Mouse (Mus musculus): ENCODE results near the gene Gm44511. TPM values are rescaled to one million over a fixed set of nuclear protein-coding genes. Genes with fewer than 3 reads are reported as not detected.
"Not testable (repeated sequence)": the region's sequence is repeated elsewhere in the genome, so short reads cannot be mapped to it uniquely, and the experiment has no call there.

Gene Gm44511
- total RNA-seq, 2 experiments from 2014 or later = not detected

GRCm38 (mm10) chr6:128764598-128764997 lies 61.5 kb downstream of the Gm44511 start:
- intact Hi-C loops (cut with DNase I) = loop anchor here (1.0 to 10.0 kb wide), 5 partner anchors 38 to 468 kb away; partner anchors contain the start of genes Clec2d and Itfg2
- DNase-seq = no peak

GRCm38 (mm10) chr6:128763736-128764523 lies 62.2 kb downstream of the Gm44511 start:
- intact Hi-C loops (cut with DNase I) = loop anchor here (1.0 to 10.0 kb wide), 5 partner anchors 38 to 468 kb away; partner anchors contain the start of genes Clec2d and Itfg2
- DNase-seq = peak; percentile 90 to 94

- DNase-seq = not testable (repeated sequence)
- intact Hi-C loops (cut with DNase I) = loop anchor here (5.0 to 10.0 kb wide), 3 partner anchors 338 to 469 kb away; partner anchors contain the start of genes Clec2d and Itfg2
Observed at GRCm38 (mm10) chr6:128762892-128763670, 63.0 kb downstream of the Gm44511 start.

- no peak for DNase-seq
- intact Hi-C loops (cut with DNase I) = loop anchor here (5.0 to 10.0 kb wide), 3 partner anchors 336 to 471 kb away; partner anchors contain the start of genes Clec2d and Itfg2
Observed at GRCm38 (mm10) chr6:128761144-128761540, 65.0 kb downstream of the Gm44511 start.

GRCm38 (mm10) chr6:128760416-128761143 lies 65.5 kb downstream of the Gm44511 start:
- peak; percentile 89 to 93 for DNase-seq
- intact Hi-C loops (cut with DNase I) = loop anchor here (5.0 to 10.0 kb wide), 3 partner anchors 336 to 472 kb away; partner anchors contain the start of genes Clec2d and Itfg2

- intact Hi-C loops (cut with DNase I) = loop anchor here (5.0 to 10.0 kb wide), 3 partner anchors 335 to 472 kb away; partner anchors contain the start of genes Clec2d and Itfg2
- peak; percentile 96 to 98 for DNase-seq
Observed at GRCm38 (mm10) chr6:128760016-128760415, 66.1 kb downstream of the Gm44511 start.

GRCm38 (mm10) chr6:128759221-128759950 lies 66.7 kb downstream of the Gm44511 start:
- intact Hi-C loops (cut with DNase I) = loop anchor here (10.0 kb wide), 1 partner anchor 155 kb away; no protein-coding TSS in a partner anchor
- DNase-seq = no peak

GRCm38 (mm10) chr6:128755402-128755763 lies 70.7 kb downstream of the Gm44511 start:
- not testable (repeated sequence) for DNase-seq
- intact Hi-C loops (cut with DNase I) = loop anchor here (10.0 kb wide), 1 partner anchor 151 kb away; no protein-coding TSS in a partner anchor

- intact Hi-C loops (cut with DNase I) = loop anchor here (10.0 kb wide), 1 partner anchor 150 kb away; no protein-coding TSS in a partner anchor
- not testable (repeated sequence) for DNase-seq
Observed at GRCm38 (mm10) chr6:128754748-128755401, 71.2 kb downstream of the Gm44511 start.

- intact Hi-C loops (cut with DNase I) = loop anchor here (10.0 kb wide), 1 partner anchor 149 kb away; no protein-coding TSS in a partner anchor
- peak in 1 of 2 experiments; percentile 26 for DNase-seq
Observed at GRCm38 (mm10) chr6:128754265-128754664, 71.8 kb downstream of the Gm44511 start.

- intact Hi-C loops (cut with DNase I) = loop anchor here (10.0 kb wide), 1 partner anchor 149 kb away; no protein-coding TSS in a partner anchor
- peak; percentile 74 to 76 for DNase-seq
Observed at GRCm38 (mm10) chr6:128753610-128754224, 72.4 kb downstream of the Gm44511 start.

- intact Hi-C loops (cut with DNase I); DNase-seq: not testable (repeated sequence)
Observed at GRCm38 (mm10) chr6:128747006-128747405, 79.1 kb downstream of the Gm44511 start.

GRCm38 (mm10) chr6:128737445-128737844 lies 88.7 kb downstream of the Gm44511 start:
- intact Hi-C loops (cut with DNase I) = no loop called here

GRCm38 (mm10) chr6:128736100-128736499 lies 90.0 kb downstream of the Gm44511 start:
- intact Hi-C loops (cut with DNase I) = no loop called here
- DNase-seq = peak in 1 of 2 experiments; percentile 28

More at GRCm38 (mm10) chr6:128737445-128737844, 88.7 kb downstream of the Gm44511 start:
- no peak for DNase-seq

- intact Hi-C loops (cut with DNase I) = no loop called here
- no peak for DNase-seq
Observed at GRCm38 (mm10) chr6:128734896-128735295, 91.2 kb downstream of the Gm44511 start.

- intact Hi-C loops (cut with DNase I) = no loop called here
Observed at GRCm38 (mm10) chr6:128733908-128734679, 92.0 kb downstream of the Gm44511 start.

GRCm38 (mm10) chr6:128732032-128732431 lies 94.1 kb downstream of the Gm44511 start:
- intact Hi-C loops (cut with DNase I) = no loop called here
- DNase-seq = no peak

More at GRCm38 (mm10) chr6:128733908-128734679, 92.0 kb downstream of the Gm44511 start:
- DNase-seq = no peak
